Comparison of ENCODE assay signal across 34 mouse cellular contexts in the genomic region with DNA sequence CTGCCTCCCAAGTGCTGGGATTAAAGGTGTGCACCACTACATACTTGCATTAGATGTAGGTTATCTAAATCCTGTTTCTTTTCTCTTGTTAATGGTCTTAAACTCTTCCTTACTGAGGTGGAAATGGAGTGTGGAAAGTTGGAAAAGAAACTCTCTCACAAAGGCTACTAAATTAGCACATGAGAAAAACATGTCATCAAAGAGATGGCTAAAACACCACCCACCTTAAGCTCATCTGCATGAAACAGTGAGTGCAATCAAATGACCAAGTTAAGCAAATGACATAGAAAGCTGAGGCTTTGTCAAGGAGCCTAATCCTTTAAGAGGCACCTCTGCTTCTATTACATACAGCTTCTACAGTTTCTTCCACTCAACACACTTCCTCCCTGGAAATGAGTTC.
"Had no signal": no experiment of that assay in that cellular context is flagged by ENCODE, and none has a peak within 500 bp of the region (broad histone marks: within the 10 kb centered on the region; RNA-seq: fewer than 3 reads in every experiment).

No protein-coding gene starts in this region.

- H3K27me3 ChIP-seq: heart, embryonic 12.5 days; heart, embryonic 13.5 days; heart, embryonic 15.5 days; hindbrain, embryonic 12.5 days; hindbrain, embryonic 13.5 days; hindbrain, embryonic 15.5 days; intestine, embryonic 15.5 days; kidney, embryonic 15.5 days had no signal

- H3K36me3 ChIP-seq: heart, embryonic 12.5 days; heart, embryonic 13.5 days; heart, embryonic 15.5 days; hindbrain, embryonic 10.5 days; hindbrain, embryonic 12.5 days; hindbrain, embryonic 13.5 days; hindbrain, embryonic 15.5 days; intestine, embryonic 15.5 days; kidney, embryonic 15.5 days had no signal

- H3K9me3 ChIP-seq: heart, embryonic 13.5 days; heart, embryonic 15.5 days; hindbrain, embryonic 12.5 days; hindbrain, embryonic 13.5 days; hindbrain, embryonic 15.5 days; intestine, embryonic 15.5 days; kidney, embryonic 15.5 days had no signal

- H3K4me2 ChIP-seq: heart, embryonic 12.5 days; heart, embryonic 13.5 days; heart, embryonic 15.5 days; hindbrain, embryonic 12.5 days; hindbrain, embryonic 13.5 days; hindbrain, embryonic 14.5 days; hindbrain, embryonic 15.5 days; intestine, embryonic 15.5 days; kidney, embryonic 15.5 days had no signal

- H3K9ac ChIP-seq: heart, embryonic 12.5 days; heart, embryonic 13.5 days; heart, embryonic 15.5 days; hindbrain, embryonic 12.5 days; hindbrain, embryonic 13.5 days; hindbrain, embryonic 14.5 days; hindbrain, embryonic 15.5 days; intestine, embryonic 15.5 days; kidney, embryonic 15.5 days had no signal

- H3K4me1 ChIP-seq: heart, embryonic 12.5 days; heart, embryonic 13.5 days; heart, embryonic 15.5 days; hindbrain, embryonic 10.5 days; hindbrain, embryonic 12.5 days; hindbrain, embryonic 13.5 days; hindbrain, embryonic 15.5 days; intestine, embryonic 15.5 days; kidney, embryonic 15.5 days had no signal

- DNase-seq: heart, postnatal 10 days; heart, postnatal 14 days; heart, postnatal 36 days; heart, postnatal 4 days; kidney, adult 11 months; kidney, adult 18-20 months; kidney, adult 2 months; kidney, adult 8-10 months; kidney, adult 9 months; kidney, postnatal 10 days; kidney, postnatal 14 days; kidney, postnatal 25 days; kidney, postnatal 36 days; kidney, postnatal 4 days; layer of hippocampus, adult 9-11 months; layer of hippocampus, postnatal 36 days had no signal

- H3K4me3 ChIP-seq: heart, embryonic 12.5 days; heart, embryonic 13.5 days; heart, embryonic 15.5 days; hindbrain, embryonic 10.5 days; hindbrain, embryonic 12.5 days; hindbrain, embryonic 13.5 days; hindbrain, embryonic 15.5 days; intestine, embryonic 15.5 days; kidney, embryonic 15.5 days; layer of hippocampus, adult 2 months; left cerebral cortex, adult 2 months had no signal

- ATAC-seq: hindbrain, embryonic 16.5 days; hindbrain, postnatal 0 days; inflammation-experienced regulatory T-cells, adult 6 months; intestine, embryonic 15.5 days; intestine, embryonic 16.5 days; intestine, postnatal 0 days had no signal

- H3K27ac ChIP-seq: heart, embryonic 13.5 days; heart, embryonic 15.5 days; hindbrain, embryonic 10.5 days; hindbrain, embryonic 12.5 days; hindbrain, embryonic 13.5 days; hindbrain, embryonic 14.5 days; hindbrain, embryonic 15.5 days; hindbrain, postnatal 0 days; intestine, embryonic 15.5 days; kidney, embryonic 15.5 days; kidney, postnatal 0 days; layer of hippocampus, adult 2 months; left cerebral cortex, adult 2 months had no signal
